Mouse (Mus musculus) liver, postnatal 0 days (tissue): ENCODE data around the gene Pdcd1lg2. TPM values are rescaled to one million over a fixed set of nuclear protein-coding genes. Genes with fewer than 3 reads are reported as not detected.
A peak's percentile ranks its signal among the peaks of the same experiment; 100 is the strongest.

Experiments used
- ATAC-seq: fragments of 200-750 bp; cut with Nextera tagmentation; 2 replicates; pipeline ENCODE4 v1.8.0; 2017; ENCODE audit warnings: mild to moderate bottlenecking, moderate library complexity
- DNase-seq: peaks from one replicate; pipeline ENCODE4 v3.0.0-alpha.2; 2016
- H3K27ac ChIP-seq: fragments of 300-500 bp; sonication (generic); 2 replicates; pipeline ENCODE4 v1.5.1; 2014; ENCODE audit warnings: antibody characterized with exemption, moderate library complexity, mild to moderate bottlenecking, low read depth
- H3K27me3 ChIP-seq: fragments of 300-500 bp; sonication (generic); 2 replicates; pipeline ENCODE4 v1.6.1; 2014; ENCODE audit warnings: low read length, control low read depth, mixed read lengths; ENCODE audit not compliant: insufficient read depth
- H3K36me3 ChIP-seq: fragments of 300-500 bp; sonication (generic); replicated peaks from 2 replicates; pipeline ENCODE4 v1.6.1; 2014; ENCODE audit warnings: mild to moderate bottlenecking, control low read depth, low read length, moderate library complexity, mixed read lengths; ENCODE audit not compliant: insufficient read depth
- H3K4me1 ChIP-seq: fragments of 300-500 bp; sonication (generic); 2 replicates; pipeline ENCODE4 v1.6.1; 2014; ENCODE audit warnings: antibody characterized with exemption, mild to moderate bottlenecking, control low read depth; ENCODE audit not compliant: insufficient read depth
- H3K4me2 ChIP-seq: fragments of 300-500 bp; sonication (generic); 2 replicates; pipeline ENCODE4 v1.6.1; 2014; ENCODE audit warnings: low read depth, mild to moderate bottlenecking, low read length, moderate library complexity, mixed read lengths
- H3K4me3 ChIP-seq: fragments of 300-500 bp; sonication (generic); 2 replicates; pipeline ENCODE4 v1.5.1; 2014; ENCODE audit warnings: low read depth, low read length
- H3K9ac ChIP-seq: fragments of 300-500 bp; sonication (generic); replicated peaks from 2 replicates; pipeline ENCODE4 v1.6.1; 2014; ENCODE audit warnings: mild to moderate bottlenecking, moderate library complexity
- H3K9me3 ChIP-seq: fragments of 300-500 bp; sonication (generic); 2 replicates; pipeline ENCODE4 v1.6.1; 2016; ENCODE audit warnings: mild to moderate bottlenecking, control low read depth, low read length, mixed read lengths
- CTCF ChIP-seq: sonication (generic); IDR thresholded peaks from 2 replicates; pipeline ENCODE4 v1.5.1; 2016; ENCODE audit warnings: antibody characterized with exemption, low read depth
- EP300 ChIP-seq: IDR thresholded peaks from 2 replicates; pipeline ENCODE4 v1.6.1; 2016; ENCODE audit warnings: antibody characterized with exemption, low read depth, mild to moderate bottlenecking
- WGBS: fragments of 180-500 bp; shearing (Covaris S2); extraction: QIAGEN DNeasy Blood & Tissue Kit; methylation state at CpG from one replicate; pipeline ENCODE4 v1.1.7; 2014; ENCODE audit not compliant: insufficient replicate concordance; 5-methylcytosine and 5-hydroxymethylcytosine counted together
- polyA plus RNA-seq: library from polyadenylated mRNA; unstranded; fragments of >200 nt; fragmentation: Nextera tagmentation; extraction: Ambion mirVana; gene quantifications from 2 replicates; pipeline ENCODE4 v1.2.1, GENCODE M21; 2015

Pdcd1lg2 gene
- polyA plus RNA-seq, 1 experiment from 2014 or later, result not detected

DNA sequence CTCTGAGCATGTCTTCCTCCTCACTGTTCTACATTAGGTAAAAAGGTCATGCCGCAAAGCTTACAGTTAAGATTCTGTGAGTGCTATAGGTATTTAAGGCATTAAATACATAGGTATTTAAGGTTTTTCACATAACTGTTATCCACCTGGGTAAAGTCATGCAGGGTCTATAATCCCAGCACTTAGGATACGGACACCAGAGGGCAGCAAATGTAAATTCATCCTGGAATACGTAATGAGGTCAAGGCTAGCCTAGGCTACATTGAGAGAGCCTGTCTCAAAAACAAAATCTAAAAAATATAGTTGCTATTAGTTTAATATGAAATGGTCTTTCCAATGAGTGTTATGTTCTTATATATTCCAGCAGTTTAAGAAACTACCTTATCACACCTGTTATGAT, 33.6 kb downstream of the Pdcd1lg2 start:
- TF ChIP-seq EP300 (no peak), CTCF (peak; percentile 25; the same call in 1 of the 2 replicates)
- DNase-seq (no peak), ATAC-seq (no peak)
- Histone ChIP-seq H3K36me3 (no peaks in the 10 kb centered on the region), H3K9me3 (peaks cover 5% of the 10 kb centered on the region; the same call in 1 of the 2 replicates), H3K27me3 (no peaks in the 10 kb centered on the region), H3K4me3 (no peak overlapping the region), H3K4me2 (no peak overlapping the region), H3K9ac (no peak overlapping the region), H3K27ac (no peak overlapping the region), H3K4me1 (no peaks in the 10 kb centered on the region)
- 85% methylated on average over 3 of the region's 3 CpGs for WGBS

DNA sequence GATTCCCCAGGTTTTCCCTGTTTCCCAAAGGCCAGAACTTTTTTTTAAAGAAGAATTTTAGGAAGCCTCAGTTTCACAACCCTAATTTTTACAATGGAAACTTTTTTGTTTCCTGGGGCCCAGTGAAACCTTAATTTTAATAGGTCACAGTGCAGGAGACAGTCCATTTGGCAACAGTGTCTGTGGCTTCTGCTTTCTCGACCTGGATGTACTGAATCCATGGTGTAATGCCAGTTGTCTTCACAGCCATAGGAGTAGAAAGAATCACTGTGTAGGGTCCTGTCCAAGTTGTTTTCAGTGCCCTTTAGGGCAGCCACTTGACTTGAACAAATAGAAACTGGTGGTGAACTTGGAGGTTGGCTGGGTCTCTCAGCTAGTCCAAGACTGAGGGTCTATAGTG, 37.7 kb downstream of the Pdcd1lg2 start:
- Histone ChIP-seq H3K27ac (no peak overlapping the region), H3K4me2 (no peak overlapping the region), H3K9me3 (peaks cover 5% of the 10 kb centered on the region; the same call in 1 of the 2 replicates), H3K4me1 (no peaks in the 10 kb centered on the region), H3K4me3 (no peak overlapping the region), H3K9ac (no peak overlapping the region), H3K27me3 (no peaks in the 10 kb centered on the region), H3K36me3 (no peaks in the 10 kb centered on the region)
- TF ChIP-seq CTCF (no peak), EP300 (no peak)
- ATAC-seq, result no peak
- DNase-seq, result no peak
- WGBS, result 50% methylated on average over 1 of the region's 1 CpGs

DNA sequence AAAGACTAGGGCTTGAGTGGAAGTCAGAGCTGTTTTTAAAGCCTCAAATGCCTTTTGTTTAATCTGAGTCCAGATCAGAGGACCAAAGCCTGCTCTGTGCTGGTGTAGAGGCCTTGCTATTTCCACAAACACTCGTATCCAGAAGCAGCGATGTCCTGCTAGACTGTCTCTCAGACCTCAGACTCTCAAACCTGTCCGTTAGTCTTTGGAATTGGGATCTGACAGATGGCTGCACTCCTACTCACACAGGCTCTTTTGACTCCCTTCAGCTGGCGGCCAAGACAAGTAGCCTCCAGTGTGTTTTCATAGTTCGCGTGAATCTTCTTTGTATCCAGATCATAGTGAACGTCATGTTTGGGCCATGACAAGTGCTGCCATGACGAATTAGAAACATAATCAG, 39.7 kb downstream of the Pdcd1lg2 start:
- ATAC-seq, result no peak
- Histone ChIP-seq H3K4me2 (no peak overlapping the region), H3K4me3 (no peak overlapping the region), H3K36me3 (no peaks in the 10 kb centered on the region), H3K27ac (no peak overlapping the region), H3K9me3 (no peaks in the 10 kb centered on the region), H3K9ac (no peak overlapping the region), H3K4me1 (peaks cover 4% of the 10 kb centered on the region; the same call in 1 of the 2 replicates), H3K27me3 (no peaks in the 10 kb centered on the region)
- WGBS, result 86% methylated on average over 8 of the region's 8 CpGs
- no peak for DNase-seq
- TF ChIP-seq CTCF (no peak), EP300 (no peak)

DNA sequence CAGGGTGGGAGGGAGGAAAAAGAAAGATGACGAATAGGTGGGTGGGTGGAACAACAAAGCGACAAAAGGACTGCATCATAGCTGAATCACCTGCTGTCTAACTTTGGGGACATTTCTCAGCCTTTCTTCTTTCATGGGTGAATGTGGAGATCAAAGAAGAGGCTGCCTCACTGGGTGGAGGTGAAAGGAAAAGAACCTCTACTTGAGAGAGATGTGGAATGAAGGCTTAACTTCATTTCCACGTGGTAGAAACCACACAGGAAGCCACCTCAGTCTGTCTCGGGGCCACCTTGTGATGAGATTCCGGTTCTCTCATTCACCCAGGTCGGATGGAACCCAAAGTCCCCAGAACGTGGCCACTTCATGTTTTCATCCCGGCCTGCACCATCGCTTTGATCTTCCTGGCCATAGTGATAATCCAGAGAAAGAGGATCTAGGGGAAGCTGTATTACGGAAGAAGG, 43.5 kb downstream of the Pdcd1lg2 start:
- no peak overlapping the region for H3K9ac ChIP-seq
- no peak for TF ChIP-seq CTCF
- no peak for TF ChIP-seq EP300
- no peaks in the 10 kb centered on the region for H3K36me3 ChIP-seq
- ATAC-seq (no peak), DNase-seq (no peak)
- no peak overlapping the region for H3K4me3 ChIP-seq
- no peaks in the 10 kb centered on the region for H3K9me3 ChIP-seq
- 34% methylated on average over 10 of the region's 10 CpGs for WGBS
- peaks cover 4% of the 10 kb centered on the region; the same call in 1 of the 2 replicates for H3K4me1 ChIP-seq
- no peaks in the 10 kb centered on the region for H3K27me3 ChIP-seq
- no peak overlapping the region for H3K4me2 ChIP-seq
- no peak overlapping the region for H3K27ac ChIP-seq

DNA sequence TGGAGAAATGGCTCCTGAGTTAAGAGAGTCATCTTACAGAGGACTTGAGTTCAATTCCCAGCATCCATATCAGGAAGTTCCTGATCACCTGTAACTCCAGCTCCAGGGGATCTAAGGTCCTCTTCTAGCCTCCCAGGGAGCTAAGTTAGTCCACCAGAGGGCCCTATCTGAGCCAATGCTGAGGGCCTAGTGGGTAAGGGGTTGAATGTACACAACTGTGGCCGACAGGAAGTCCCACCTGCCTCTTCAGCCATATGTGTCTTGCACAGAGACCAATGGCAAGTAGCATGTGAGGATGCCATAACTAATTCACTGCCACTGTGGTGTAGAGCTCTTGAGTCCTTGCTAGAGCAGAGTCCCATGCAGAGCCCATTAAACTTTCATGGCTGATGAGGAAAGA, 44.4 kb downstream of the Pdcd1lg2 start:
- ATAC-seq (no peak), DNase-seq (no peak)
- no peak for TF ChIP-seq EP300
- TF ChIP-seq CTCF, result no peak
- no peak overlapping the region for H3K27ac ChIP-seq
- WGBS, result 64% methylated on average over 1 of the region's 1 CpGs
- no peak overlapping the region for H3K4me3 ChIP-seq
- H3K27me3 ChIP-seq, result no peaks in the 10 kb centered on the region
- H3K4me2 ChIP-seq, result no peak overlapping the region
- no peaks in the 10 kb centered on the region for H3K36me3 ChIP-seq
- H3K9ac ChIP-seq, result no peak overlapping the region
- H3K9me3 ChIP-seq, result no peaks in the 10 kb centered on the region
- peaks cover 4% of the 10 kb centered on the region; the same call in 1 of the 2 replicates for H3K4me1 ChIP-seq

DNA sequence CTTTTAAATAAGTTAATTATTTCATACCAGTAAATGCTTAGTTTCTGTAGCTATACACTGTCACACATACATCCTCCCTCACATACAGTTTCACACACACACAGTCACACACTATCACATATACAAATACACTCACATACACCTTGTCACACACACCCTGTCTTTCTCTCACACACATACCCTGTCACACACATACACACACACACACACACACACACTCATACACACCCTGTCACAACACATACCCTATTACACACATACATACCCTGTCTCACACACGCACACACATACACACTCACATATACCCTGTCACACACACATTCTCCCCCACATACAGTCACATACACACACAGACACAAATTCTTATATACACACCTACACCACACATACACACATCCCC, 47.3 kb downstream of the Pdcd1lg2 start:
- no peaks in the 10 kb centered on the region for H3K36me3 ChIP-seq
- H3K27me3 ChIP-seq, result no peaks in the 10 kb centered on the region
- ATAC-seq (no peak), DNase-seq (no peak)
- H3K4me1 ChIP-seq, result peaks cover 4% of the 10 kb centered on the region; the same call in 1 of the 2 replicates
- 88% methylated on average over 1 of the region's 1 CpGs for WGBS
- H3K9me3 ChIP-seq, result no peaks in the 10 kb centered on the region
- TF ChIP-seq EP300 (no peak), CTCF (no peak)
- H3K9ac ChIP-seq, result no peak overlapping the region
- no peak overlapping the region for H3K4me3 ChIP-seq
- H3K27ac ChIP-seq, result no peak overlapping the region
- no peak overlapping the region for H3K4me2 ChIP-seq
